Mouse (Mus musculus) G1E-ER4 (cell line): ENCODE data around the gene Tmem50a. TPM values are rescaled to one million over a fixed set of nuclear protein-coding genes. Genes with fewer than 3 reads are reported as not detected.

Experiments used
- GATA1 ChIP-seq: IDR thresholded peaks from one replicate; pipeline ENCODE4 v1.8.0; 2012; ENCODE audit warnings: low read length, inconsistent platforms
- polyA plus RNA-seq: library from polyadenylated mRNA; stranded (reverse); fragments of >175 nt; gene quantifications from 2 replicates; pipeline ENCODE4 v1.2.3, GENCODE M21; 2012

The Tmem50a gene
- polyA plus RNA-seq, 1 experiment, result 5.4 TPM

DNA sequence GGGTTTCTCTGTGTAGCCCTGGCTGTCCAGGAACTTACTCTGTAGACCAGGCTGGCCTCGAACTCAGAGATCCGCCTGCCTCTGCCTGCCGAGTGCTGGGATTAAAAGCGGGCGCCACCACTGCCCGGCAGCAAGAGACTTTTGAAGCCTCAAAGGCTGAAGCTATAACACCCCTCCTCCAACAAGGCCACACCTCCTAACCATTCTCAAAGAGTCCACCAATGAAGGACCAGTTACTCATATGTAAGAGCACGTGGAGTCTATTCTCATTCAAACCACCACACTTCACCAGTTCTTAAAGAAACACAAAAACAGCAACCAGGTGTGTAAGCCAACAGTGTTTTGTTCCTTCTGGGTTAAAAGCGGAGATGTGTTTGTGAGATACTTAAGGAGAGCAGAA, 47.2 kb downstream of the Tmem50a start:
- no peak for TF ChIP-seq GATA1

DNA sequence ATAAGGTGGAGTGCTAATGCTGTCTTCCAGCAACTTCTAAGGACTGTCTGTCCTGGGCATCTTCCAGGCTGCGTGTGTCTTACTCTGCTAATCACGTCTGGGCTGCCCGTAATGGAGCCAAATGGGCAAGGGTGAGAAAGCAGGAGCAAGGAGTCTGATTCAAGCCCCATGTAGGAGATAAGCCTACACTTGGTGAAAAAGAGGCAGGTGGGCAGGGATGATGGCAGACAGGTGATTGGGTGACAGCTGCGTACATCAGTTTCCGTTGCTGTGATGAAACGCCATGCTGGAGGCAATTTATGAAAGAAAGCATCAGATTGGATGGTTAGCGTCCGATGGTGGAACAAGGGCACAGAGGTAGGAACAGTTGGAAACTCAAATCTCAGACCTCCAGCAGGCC, 47.6 kb downstream of the Tmem50a start:
- TF ChIP-seq GATA1, result no peak

DNA sequence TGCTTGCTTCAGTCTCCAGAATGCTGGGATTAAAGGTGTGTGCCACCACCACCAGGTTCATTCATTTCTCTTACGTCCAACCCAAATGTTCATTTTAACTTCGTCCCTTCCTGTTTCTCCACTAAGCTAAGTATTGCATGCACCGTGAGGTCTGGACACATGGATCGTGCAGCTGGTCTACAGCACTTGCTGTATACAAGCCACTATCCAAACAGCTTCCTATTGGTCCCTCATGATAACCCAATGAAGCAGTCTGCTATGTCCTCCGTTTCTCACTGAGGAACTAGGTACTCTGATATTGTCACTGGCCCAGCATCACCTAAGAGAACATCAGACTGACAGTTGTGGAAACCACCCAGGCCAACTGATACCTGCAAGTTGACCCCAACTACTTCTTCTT, 49.0 kb downstream of the Tmem50a start:
- TF ChIP-seq GATA1, result no peak

DNA sequence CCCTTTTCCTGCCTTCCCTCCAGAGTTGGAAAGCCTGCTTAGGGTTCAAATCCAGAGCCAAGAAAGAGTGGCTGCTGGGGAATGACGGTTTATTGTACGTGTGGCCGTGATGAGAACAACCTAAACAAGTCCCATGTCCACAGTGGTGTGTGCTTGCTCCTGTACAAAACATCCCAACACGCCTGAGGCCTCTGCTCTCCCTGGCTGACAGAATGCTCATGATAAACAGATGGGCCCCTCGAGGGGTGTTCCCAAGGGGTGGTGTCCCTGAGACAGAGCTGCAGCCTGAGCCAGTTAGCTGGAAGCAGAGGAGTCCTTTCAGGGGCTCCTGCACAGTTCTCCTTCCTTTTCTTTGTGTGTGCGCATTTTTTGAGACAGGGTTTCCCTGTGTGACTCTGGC, 49.5 kb downstream of the Tmem50a start:
- TF ChIP-seq GATA1, result no peak

DNA sequence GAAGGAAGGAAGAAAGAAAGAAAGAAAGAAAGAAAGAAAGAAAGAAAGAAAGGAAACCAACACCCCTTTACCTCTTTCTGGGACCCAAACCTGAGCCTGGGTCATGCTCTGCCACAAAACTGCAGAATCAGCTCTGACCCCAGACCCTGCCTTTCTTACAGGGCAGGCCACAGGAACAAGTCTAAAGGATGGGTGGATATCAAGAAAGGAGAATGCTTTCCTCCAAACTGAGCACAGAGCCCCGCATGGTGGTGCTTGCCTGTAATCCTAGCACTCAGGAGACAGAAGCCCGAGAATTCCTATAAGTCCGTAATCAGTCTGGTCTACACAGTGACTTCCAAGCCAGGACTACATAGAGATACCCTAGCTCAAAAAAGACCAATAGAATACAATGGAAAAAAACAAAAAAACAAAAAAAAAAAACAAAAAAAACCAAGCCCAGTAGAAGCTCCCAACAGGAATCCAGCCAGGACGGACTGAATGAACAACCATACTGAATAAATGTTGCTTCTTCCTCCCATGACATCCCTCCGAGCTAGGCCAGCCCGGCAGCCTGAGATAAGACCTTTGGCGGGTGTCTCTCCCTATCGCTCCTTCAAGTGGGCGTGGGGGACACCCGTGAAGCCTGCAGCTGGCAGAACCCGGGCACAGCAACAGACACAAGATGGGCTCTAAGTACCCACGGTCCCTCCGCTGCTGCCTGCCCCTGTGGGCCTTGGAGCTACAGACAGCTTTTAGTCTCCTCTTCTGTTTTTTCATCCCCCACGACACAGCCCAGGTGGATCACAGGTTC, 50.7 kb downstream of the Tmem50a start, which contains the start of gene Rhd:
Rhd (plus strand) TSS at position 600 of the 793 bp plus-strand sequence.
- TF ChIP-seq GATA1, result peak; percentile 18

DNA sequence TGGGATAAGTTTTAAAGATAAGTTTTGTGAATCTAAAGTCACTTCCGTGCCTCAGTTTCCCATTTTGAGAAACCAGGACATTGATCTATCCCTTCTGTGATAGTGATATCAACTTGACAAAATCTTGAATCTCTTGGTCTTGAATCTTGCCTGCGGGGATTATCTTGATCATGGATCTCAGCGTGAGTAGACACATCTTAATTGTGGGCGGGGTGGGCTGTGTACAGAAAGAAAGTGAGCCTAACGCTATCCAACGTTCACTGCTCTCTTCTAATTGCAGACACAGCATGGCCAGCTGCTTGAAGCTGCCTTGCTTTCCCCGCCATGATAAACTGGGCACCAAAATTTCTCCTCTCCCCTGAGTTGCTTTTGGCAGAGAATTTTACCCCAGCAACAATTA, 51.8 kb downstream of the Tmem50a start:
- no peak for TF ChIP-seq GATA1

DNA sequence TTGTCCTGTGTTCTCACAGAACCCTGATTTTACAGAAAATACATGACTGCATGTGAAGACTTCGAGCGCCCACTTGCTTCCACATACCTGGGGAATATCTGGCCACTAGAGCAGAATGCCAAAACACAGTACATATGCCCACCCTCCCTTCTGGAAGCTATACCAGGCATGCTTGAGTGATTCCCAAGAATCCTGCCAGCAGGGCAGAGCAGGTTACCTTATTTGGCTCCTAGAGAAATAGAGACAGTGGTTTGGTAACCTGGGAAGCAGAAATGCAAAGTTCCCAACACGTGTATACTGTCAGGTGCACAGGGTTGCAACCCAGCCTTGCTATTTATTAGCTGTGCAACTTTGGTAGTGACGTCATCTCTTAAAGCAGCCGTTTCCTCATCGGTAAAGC, 52.9 kb downstream of the Tmem50a start:
- no peak for TF ChIP-seq GATA1

DNA sequence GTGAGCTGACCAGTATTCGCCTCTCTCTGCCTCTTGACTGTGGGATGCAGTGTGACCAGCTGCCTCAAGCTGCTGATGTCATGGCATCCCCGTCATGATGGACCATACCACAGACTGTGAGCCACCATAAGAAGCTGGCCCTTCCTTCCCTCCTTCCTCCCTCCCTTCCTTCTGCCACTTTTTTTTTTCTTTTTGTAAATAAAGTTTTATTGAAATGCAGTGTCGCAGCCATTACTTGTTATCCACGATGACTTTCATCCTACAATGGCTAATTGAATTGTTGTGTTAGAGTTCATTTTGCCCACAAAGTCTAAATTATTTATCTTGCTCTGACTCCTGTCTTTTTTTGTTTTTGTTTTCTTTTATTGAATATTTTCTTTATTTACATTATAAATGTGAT, 56.3 kb downstream of the Tmem50a start:
- TF ChIP-seq GATA1, result no peak

DNA sequence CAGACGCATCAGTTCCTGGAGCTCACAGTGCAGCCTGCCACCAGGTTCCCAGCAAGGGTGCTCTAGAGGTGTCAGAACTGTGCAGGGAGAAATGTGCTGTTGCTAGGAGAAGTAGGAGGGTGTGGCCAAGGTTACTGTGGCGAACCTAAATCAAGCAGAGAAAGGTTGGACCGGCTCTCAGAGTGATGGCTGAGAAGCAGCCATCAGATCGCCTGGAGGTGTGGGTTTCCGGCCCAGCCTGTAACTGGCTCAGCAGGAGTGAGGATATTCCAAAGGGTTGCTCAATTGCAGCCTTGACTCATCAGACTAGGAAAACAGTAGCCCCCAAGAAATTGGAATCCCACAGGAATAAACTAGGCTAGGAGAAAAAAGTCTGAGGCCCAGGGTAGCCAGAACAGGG, 58.3 kb downstream of the Tmem50a start:
- TF ChIP-seq GATA1, result no peak

DNA sequence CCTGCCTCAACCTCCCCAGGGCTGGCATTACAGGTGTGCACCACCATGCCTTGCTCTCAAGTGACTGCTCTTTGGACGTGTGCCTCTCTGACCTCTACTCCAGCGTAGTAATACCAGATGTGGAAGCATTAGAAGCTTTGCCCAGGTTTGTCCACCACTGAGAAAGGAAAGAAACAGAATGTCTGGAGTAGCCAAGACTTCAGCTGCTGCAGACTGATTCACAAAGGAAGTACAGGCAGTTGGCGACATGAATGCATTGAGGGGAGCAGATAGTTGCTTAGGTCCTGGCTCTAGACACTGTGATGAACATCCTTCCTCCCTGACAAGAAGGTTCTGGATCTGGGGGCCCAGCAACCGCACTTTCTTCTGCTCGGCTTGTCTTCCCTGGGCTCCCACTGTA, 58.8 kb downstream of the Tmem50a start:
- no peak for TF ChIP-seq GATA1

DNA sequence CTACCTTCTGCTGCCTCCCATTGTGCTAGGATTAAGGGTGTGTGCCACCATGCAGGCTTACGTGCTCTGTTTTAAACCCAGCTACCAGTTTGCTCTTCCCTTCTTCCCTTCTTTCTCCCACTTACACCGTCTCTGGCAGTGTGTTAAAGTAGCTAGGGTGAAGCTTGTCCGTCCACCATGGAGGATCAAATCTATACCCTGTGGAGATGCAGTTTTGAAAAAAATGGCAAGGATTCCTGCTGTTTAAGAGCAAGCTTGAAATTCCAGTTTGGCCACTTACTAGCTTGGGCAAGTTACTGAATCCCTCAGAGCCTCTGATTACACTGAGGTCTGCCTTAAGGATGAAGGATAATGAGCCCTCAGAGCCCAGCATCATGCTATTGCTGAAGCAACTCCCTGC, 59.5 kb downstream of the Tmem50a start:
- TF ChIP-seq GATA1, result no peak

DNA sequence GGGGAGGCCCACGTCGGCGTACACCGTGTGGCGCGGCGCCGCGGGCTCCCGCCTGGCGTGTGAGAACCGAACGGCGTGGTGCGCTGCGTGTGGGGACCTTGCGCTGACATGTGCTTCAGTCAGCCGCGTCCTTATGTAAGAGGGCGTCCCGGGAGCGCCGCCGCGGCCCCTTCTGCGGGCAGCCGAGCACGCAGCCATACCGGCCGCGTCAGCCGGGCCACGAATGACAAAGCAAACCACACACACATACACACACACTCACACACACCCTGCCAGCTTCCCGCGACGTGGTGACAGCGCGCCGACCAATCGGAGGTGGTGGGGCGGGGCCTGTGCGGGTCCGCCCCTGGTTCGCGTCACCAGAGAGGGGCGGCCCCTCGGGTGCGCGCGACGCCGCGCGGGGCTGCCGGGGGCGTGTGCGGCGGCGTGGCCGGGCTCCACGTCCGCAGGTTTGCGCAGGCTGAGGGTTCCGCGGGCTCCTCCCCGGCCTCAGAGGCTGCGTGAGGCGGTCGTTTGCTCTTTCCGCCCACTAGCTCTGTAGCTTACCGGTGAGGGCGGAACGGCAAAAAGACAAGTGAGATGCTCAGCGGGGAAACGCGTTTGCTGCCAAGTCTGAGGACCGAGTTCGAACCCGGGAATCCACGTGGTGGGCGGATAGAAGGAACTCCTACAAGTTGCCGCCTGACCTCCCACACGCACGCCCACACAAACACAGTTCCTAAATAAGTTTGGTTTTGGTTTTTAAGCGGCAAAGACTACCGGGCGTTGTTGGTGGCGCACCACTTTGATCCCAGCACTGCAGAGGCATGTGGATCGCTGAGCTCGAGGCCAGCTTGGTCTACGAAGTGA, 61.0 kb downstream of the Tmem50a start:
- no peak for TF ChIP-seq GATA1

DNA sequence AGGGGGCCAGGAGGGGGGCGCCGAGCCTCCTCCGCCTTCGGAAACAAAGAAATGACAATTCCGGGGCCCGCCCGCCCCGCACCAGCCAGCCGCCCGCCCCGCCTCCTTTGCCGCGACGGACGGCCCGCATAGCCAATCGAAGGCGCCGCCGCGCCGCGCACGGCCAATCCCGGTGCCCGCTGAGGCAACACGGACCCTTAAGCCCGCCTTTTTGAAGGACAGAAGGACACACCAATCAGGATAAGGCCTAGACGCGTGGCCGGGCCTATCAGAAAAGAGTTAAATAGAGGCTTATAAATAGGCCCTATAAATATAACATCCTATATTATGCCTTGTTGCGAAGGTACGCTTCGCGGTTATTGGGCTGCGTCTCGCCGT, 61.6 kb downstream of the Tmem50a start, which contains the start of gene Maco1:
Maco1 (minus strand) TSS at position 87 of the 378 bp plus-strand sequence.
- no peak for TF ChIP-seq GATA1

DNA sequence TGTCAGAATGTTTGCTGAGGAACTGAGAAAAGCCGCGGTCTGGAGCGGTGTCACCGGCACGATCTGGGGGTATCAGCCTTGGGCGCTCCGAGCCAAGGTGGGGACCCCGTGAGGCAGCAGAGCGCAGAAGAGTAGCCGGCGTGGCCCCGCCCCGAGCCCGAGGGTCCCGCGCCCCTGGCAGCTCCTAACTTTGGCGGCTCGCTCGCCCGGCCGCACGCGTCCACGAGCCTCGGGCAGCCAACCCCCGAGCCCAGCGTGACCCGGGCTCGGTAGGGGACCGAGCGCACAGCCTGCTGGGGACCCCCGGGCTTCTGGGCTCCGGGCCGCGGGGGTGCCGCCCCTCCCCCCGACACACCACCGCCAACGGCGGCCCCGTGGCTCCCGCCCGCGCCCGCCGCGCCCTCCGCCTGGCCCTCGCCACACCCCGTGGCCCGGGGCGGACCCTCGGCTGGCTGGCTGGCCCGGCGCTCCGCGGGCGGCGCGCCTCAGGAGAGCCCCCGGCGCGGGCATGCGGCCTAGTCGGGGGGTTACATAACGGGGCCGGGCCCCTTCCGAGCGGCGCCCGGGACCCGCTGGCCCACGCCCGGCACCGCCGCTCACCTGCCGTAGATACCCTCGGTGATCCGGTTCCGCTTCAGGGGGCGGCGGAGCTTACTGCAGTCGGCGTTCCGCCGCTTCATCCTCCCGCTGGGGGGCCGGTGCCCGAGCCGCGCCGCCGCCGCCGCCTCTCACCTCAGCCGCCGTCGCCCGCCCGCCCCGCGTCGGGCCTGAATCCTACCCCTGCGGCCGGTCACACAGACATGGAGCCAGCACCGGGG, 62.2 kb downstream of the Tmem50a start:
- TF ChIP-seq GATA1, result no peak

DNA sequence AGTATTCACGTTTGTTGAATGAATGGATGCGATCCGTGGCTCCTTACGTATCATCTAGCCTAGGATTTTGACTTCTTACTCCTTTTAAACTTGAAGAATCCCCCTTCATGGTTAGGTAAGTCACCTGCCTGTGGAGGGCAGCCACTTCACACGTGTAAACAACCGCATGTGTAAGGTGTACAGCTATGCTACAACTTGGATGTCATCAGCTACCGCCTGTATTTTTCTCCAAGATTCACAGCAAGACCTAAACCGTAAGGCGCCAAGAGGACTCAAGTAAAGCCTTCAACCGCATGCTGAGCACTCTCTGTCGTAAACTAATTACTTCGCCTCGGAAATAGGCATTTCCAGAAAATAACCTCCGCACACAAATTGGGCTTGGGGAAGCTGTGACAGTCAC, 62.9 kb downstream of the Tmem50a start:
- no peak for TF ChIP-seq GATA1

DNA sequence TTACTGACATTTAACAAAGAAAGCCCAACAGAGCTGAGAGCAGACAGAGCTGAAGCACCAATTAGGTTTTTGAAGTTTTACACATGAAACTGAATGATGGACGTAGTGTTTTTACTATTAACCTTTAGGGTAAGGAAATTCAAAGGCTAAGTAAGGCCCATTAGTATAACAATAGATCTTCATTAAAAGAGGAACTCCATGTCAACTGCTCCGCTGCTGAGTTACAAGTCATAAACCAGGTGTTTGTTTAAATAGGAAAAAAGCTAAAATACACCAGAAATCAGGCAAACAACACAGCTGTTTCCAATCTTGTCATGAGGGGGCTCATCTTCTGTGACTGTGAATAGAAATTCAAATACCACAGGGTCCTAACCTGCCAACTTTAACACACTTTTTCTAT, 63.6 kb downstream of the Tmem50a start:
- TF ChIP-seq GATA1, result no peak

DNA sequence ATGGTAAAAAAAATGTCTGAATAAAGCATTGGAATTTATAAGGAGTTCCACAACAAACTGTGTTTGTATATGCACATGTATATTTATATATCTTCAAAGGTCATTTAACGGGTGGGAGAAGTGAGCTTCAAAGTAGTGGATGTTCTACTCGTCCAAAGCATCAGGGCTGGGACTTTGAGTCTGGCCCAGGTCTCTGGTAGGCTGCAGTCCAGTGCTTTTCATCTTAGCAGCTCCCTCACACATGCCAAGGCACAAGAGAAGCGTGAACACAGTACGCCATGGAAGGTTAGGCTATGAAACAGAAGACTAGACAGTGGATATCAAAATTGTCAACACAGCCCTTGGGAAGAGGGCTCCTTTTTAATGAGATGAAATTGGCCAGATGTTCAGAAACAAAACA, 64.3 kb downstream of the Tmem50a start:
- no peak for TF ChIP-seq GATA1

Other genes with a start within 250 kb of the Tmem50a start
- not detected in 2 replicates for gene Man1c1, start 210.7 kb downstream of the Tmem50a start, polyA plus RNA-seq
- 9.9 and 11.2 TPM in 2 replicates for gene Ldlrap1, start 147.0 kb downstream of the Tmem50a start, polyA plus RNA-seq
- gene Maco1, start 61.7 kb downstream of the Tmem50a start, polyA plus RNA-seq, result 9.3 and 10.0 TPM in 2 replicates
- 3.1 and 4.3 TPM in 2 replicates for gene Rhd, start 50.5 kb downstream of the Tmem50a start, polyA plus RNA-seq
- gene Rsrp1, start 8.6 kb upstream of the Tmem50a start, polyA plus RNA-seq, result 271 and 359 TPM in 2 replicates
- 49.3 and 61.8 TPM in 2 replicates for gene Syf2, start 15.9 kb upstream of the Tmem50a start, polyA plus RNA-seq
- gene Runx3, start 205.6 kb upstream of the Tmem50a start, polyA plus RNA-seq, result not detected in 2 replicates